Comparison of ENCODE assay signal across 7 mouse cellular contexts in the genomic region with DNA sequence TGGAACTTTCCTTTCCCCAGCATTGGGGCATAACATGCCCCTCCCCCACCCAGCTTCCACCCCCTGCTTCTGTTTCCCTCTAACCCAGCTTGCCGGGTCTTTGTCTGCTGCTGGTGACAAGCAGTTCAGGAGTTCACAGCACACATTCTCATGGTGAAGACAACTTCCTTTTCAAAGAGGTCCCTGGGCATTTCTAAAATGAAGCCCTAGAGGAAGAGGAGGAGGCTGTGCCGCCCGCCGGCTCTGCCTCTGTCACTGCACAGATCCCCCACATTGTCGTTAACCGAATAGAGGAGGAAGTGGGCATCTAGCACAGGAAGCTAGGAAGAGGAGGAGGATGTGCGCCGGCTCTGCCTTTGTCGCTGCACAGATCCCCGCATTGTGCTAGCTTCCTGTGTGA.
DNase-seq lines count a peak whose midpoint lies in the region; ATAC-seq lines count a peak whose summit lies in the region.

No protein-coding gene starts in this region.

- H3K27ac ChIP-seq in embryonic facial prominence, embryonic 10.5 days (replicated peaks) = peak overlapping the region; percentile 85

- no peaks in the 10 kb centered on the region for H3K36me3 ChIP-seq in embryonic facial prominence, embryonic 10.5 days (replicated peaks)

- H3K4me1 ChIP-seq in embryonic facial prominence, embryonic 10.5 days = peaks cover 50% of the 10 kb centered on the region

- H3K27me3 ChIP-seq in embryonic facial prominence, embryonic 10.5 days (replicated peaks; ENCODE audit: low read depth, poor library complexity, severe bottlenecking) = peaks cover 7% of the 10 kb centered on the region

- H3K9me3 ChIP-seq in embryonic facial prominence, embryonic 10.5 days = no peaks in the 10 kb centered on the region

- ATAC-seq in erythroid progenitor cell, adult 5-6 weeks (replicated peaks; ENCODE audit: low FRiP score, poor library complexity, severe bottlenecking) = no peak

- DNase-seq in right cerebral cortex, adult 18-20 months = peak; percentile 66
- DNase-seq in right cerebral cortex, postnatal 10 days (ENCODE audit: low spot score in 2 of 2) = no peak
- DNase-seq in embryonic facial prominence, embryonic 10.5 days (ENCODE audit: low spot score) = peak; percentile 48
- DNase-seq in induced T-regulatory cell, adult 2 months (ENCODE audit: low read depth) = peak; percentile 74
- peak; percentile 55 for DNase-seq in mesoderm, embryonic 11.5 days (ENCODE audit: low read depth, low spot score)
- peak; percentile 74 to 85 for DNase-seq in thymus, postnatal 36 days

- WGBS in embryonic facial prominence, embryonic 10.5 days = 18% methylated on average over 10 of the region's 10 CpGs

- peak overlapping the region; percentile 33; the same call in 1 of the 2 replicates for H3K4me3 ChIP-seq in embryonic facial prominence, embryonic 10.5 days

Comparison
In these comparisons a context has a peak if more than half of its experiments do, and no peak if none do; other contexts are left out.
1. DNase-seq: peak in right cerebral cortex, adult 18-20 months (single experiment), embryonic facial prominence, embryonic 10.5 days (single experiment), induced T-regulatory cell, adult 2 months (single experiment), mesoderm, embryonic 11.5 days (single experiment) and thymus, postnatal 36 days (2 of 2); none in right cerebral cortex, postnatal 10 days (0 of 2).